Mouse (Mus musculus): ENCODE measurements around the gene Nckap5. TPM values are rescaled to one million over a fixed set of nuclear protein-coding genes. Genes with fewer than 3 reads are reported as not detected.

Gene Nckap5
- polyA plus RNA-seq, 2 experiments, result 6.8 to 14.9 TPM

- H3K36me3 ChIP-seq (ENCODE audit: control insufficient read depth, insufficient read depth, low read length), result no peaks in the 10 kb centered on the region
- no peak overlapping the region for H3K4me3 ChIP-seq (replicated peaks; ENCODE audit: low read length)
- H3K4me2 ChIP-seq (replicated peaks; ENCODE audit: low read depth, low read length, severe bottlenecking), result no peak overlapping the region
- DNase-seq (ENCODE audit: low spot score), result no peak
- WGBS, result 59% methylated on average over 5 of the region's 5 CpGs
- H3K4me1 ChIP-seq (ENCODE audit: control insufficient read depth, insufficient read depth, low read length), result no peaks in the 10 kb centered on the region
- no peak overlapping the region for H3K27ac ChIP-seq (replicated peaks; ENCODE audit: low read depth, low read length)
- ATAC-seq (ENCODE audit: low FRiP score, low read depth), result no peak
- H3K9me3 ChIP-seq (ENCODE audit: control insufficient read depth, low read length), result no peaks in the 10 kb centered on the region
- H3K9ac ChIP-seq (ENCODE audit: low read depth, low read length, severe bottlenecking), result no peak overlapping the region
- no peaks in the 10 kb centered on the region for H3K27me3 ChIP-seq (ENCODE audit: control insufficient read depth, insufficient read depth, low read length)
- TF ChIP-seq POLR2A (IDR thresholded peaks at IDR 0.05; ENCODE audit: borderline replicate concordance, extremely low read depth, insufficient read depth, insufficient read length), result no peak
Observed at GRCm38 (mm10) chr1:126254364-126254763, 576.2 kb downstream of the Nckap5 start.

- no peak for DNase-seq (ENCODE audit: low spot score)
- Histone ChIP-seq H3K9ac (ENCODE audit: low read depth, low read length, severe bottlenecking) (no peak overlapping the region), H3K27ac (replicated peaks; ENCODE audit: low read depth, low read length) (no peak overlapping the region), H3K4me1 (ENCODE audit: control insufficient read depth, insufficient read depth, low read length) (no peaks in the 10 kb centered on the region), H3K4me3 (replicated peaks; ENCODE audit: low read length) (no peak overlapping the region), H3K27me3 (ENCODE audit: control insufficient read depth, insufficient read depth, low read length) (no peaks in the 10 kb centered on the region), H3K4me2 (replicated peaks; ENCODE audit: low read depth, low read length, severe bottlenecking) (no peak overlapping the region), H3K9me3 (ENCODE audit: control insufficient read depth, low read length) (no peaks in the 10 kb centered on the region), H3K36me3 (ENCODE audit: control insufficient read depth, insufficient read depth, low read length) (no peaks in the 10 kb centered on the region)
- TF ChIP-seq POLR2A (IDR thresholded peaks at IDR 0.05; ENCODE audit: borderline replicate concordance, extremely low read depth, insufficient read depth, insufficient read length), result no peak
- no peak for ATAC-seq (ENCODE audit: low FRiP score, low read depth)
- WGBS, result 88% methylated on average over 7 of the region's 7 CpGs
Observed at GRCm38 (mm10) chr1:126253934-126254333, 576.7 kb downstream of the Nckap5 start.

- Histone ChIP-seq H3K9me3 (ENCODE audit: control insufficient read depth, low read length) (no peaks in the 10 kb centered on the region), H3K4me2 (replicated peaks; ENCODE audit: low read depth, low read length, severe bottlenecking) (no peak overlapping the region), H3K4me1 (ENCODE audit: control insufficient read depth, insufficient read depth, low read length) (no peaks in the 10 kb centered on the region), H3K36me3 (ENCODE audit: control insufficient read depth, insufficient read depth, low read length) (no peaks in the 10 kb centered on the region), H3K27ac (replicated peaks; ENCODE audit: low read depth, low read length) (no peak overlapping the region), H3K9ac (ENCODE audit: low read depth, low read length, severe bottlenecking) (no peak overlapping the region), H3K4me3 (replicated peaks; ENCODE audit: low read length) (no peak overlapping the region), H3K27me3 (ENCODE audit: control insufficient read depth, insufficient read depth, low read length) (no peaks in the 10 kb centered on the region)
- no peak for DNase-seq (ENCODE audit: low spot score)
- WGBS, result 92% methylated on average over 4 of the region's 4 CpGs
- no peak for ATAC-seq (ENCODE audit: low FRiP score, low read depth)
- no peak for TF ChIP-seq POLR2A (IDR thresholded peaks at IDR 0.05; ENCODE audit: borderline replicate concordance, extremely low read depth, insufficient read depth, insufficient read length)
Observed at GRCm38 (mm10) chr1:126233196-126233595, 597.4 kb downstream of the Nckap5 start.

- Histone ChIP-seq H3K4me3 (replicated peaks; ENCODE audit: low read length) (no peak overlapping the region), H3K27me3 (ENCODE audit: control insufficient read depth, insufficient read depth, low read length) (no peaks in the 10 kb centered on the region), H3K9me3 (ENCODE audit: control insufficient read depth, low read length) (no peaks in the 10 kb centered on the region), H3K4me1 (ENCODE audit: control insufficient read depth, insufficient read depth, low read length) (no peaks in the 10 kb centered on the region), H3K36me3 (ENCODE audit: control insufficient read depth, insufficient read depth, low read length) (no peaks in the 10 kb centered on the region), H3K9ac (ENCODE audit: low read depth, low read length, severe bottlenecking) (no peak overlapping the region), H3K27ac (replicated peaks; ENCODE audit: low read depth, low read length) (no peak overlapping the region), H3K4me2 (replicated peaks; ENCODE audit: low read depth, low read length, severe bottlenecking) (no peak overlapping the region)
- ATAC-seq (ENCODE audit: low FRiP score, low read depth) (no peak), DNase-seq (ENCODE audit: low spot score) (no peak)
- no peak for TF ChIP-seq POLR2A (IDR thresholded peaks at IDR 0.05; ENCODE audit: borderline replicate concordance, extremely low read depth, insufficient read depth, insufficient read length)
- WGBS, result 74% methylated on average over 9 of the region's 9 CpGs
Observed at GRCm38 (mm10) chr1:126231199-126231598, 599.4 kb downstream of the Nckap5 start.

- no peak overlapping the region for H3K4me2 ChIP-seq (replicated peaks; ENCODE audit: low read depth, low read length, severe bottlenecking)
- 66% methylated on average over 6 of the region's 6 CpGs for WGBS
- no peaks in the 10 kb centered on the region for H3K36me3 ChIP-seq (ENCODE audit: control insufficient read depth, insufficient read depth, low read length)
- DNase-seq (ENCODE audit: low spot score), result no peak
- no peak overlapping the region for H3K4me3 ChIP-seq (replicated peaks; ENCODE audit: low read length)
- H3K9me3 ChIP-seq (ENCODE audit: control insufficient read depth, low read length), result no peaks in the 10 kb centered on the region
- no peaks in the 10 kb centered on the region for H3K27me3 ChIP-seq (ENCODE audit: control insufficient read depth, insufficient read depth, low read length)
- ATAC-seq (ENCODE audit: low FRiP score, low read depth), result no peak
- no peak overlapping the region for H3K9ac ChIP-seq (ENCODE audit: low read depth, low read length, severe bottlenecking)
- no peaks in the 10 kb centered on the region for H3K4me1 ChIP-seq (ENCODE audit: control insufficient read depth, insufficient read depth, low read length)
- H3K27ac ChIP-seq (replicated peaks; ENCODE audit: low read depth, low read length), result no peak overlapping the region
- TF ChIP-seq POLR2A (IDR thresholded peaks at IDR 0.05; ENCODE audit: borderline replicate concordance, extremely low read depth, insufficient read depth, insufficient read length), result no peak
Observed at GRCm38 (mm10) chr1:126210212-126210611, 620.4 kb downstream of the Nckap5 start.

GRCm38 (mm10) chr1:126209743-126210142 is 620.9 kb downstream of the Nckap5 start:
- ATAC-seq (ENCODE audit: low FRiP score, low read depth) (no peak), DNase-seq (ENCODE audit: low spot score) (no peak)
- Histone ChIP-seq H3K27ac (replicated peaks; ENCODE audit: low read depth, low read length) (no peak overlapping the region), H3K9ac (ENCODE audit: low read depth, low read length, severe bottlenecking) (no peak overlapping the region), H3K9me3 (ENCODE audit: control insufficient read depth, low read length) (no peaks in the 10 kb centered on the region), H3K4me2 (replicated peaks; ENCODE audit: low read depth, low read length, severe bottlenecking) (no peak overlapping the region), H3K4me1 (ENCODE audit: control insufficient read depth, insufficient read depth, low read length) (no peaks in the 10 kb centered on the region), H3K27me3 (ENCODE audit: control insufficient read depth, insufficient read depth, low read length) (no peaks in the 10 kb centered on the region), H3K4me3 (replicated peaks; ENCODE audit: low read length) (no peak overlapping the region), H3K36me3 (ENCODE audit: control insufficient read depth, insufficient read depth, low read length) (no peaks in the 10 kb centered on the region)
- WGBS, result 87% methylated on average over 5 of the region's 5 CpGs
- TF ChIP-seq POLR2A (IDR thresholded peaks at IDR 0.05; ENCODE audit: borderline replicate concordance, extremely low read depth, insufficient read depth, insufficient read length), result no peak

Data from limb, embryonic 14.5 days (tissue).